Mouse (Mus musculus) liver, adult 2 months (tissue): ENCODE results near the gene Sfi1.
A peak's percentile ranks its signal among the peaks of the same experiment; 100 is the strongest.
"Not testable (repeated sequence)": the region's sequence is repeated elsewhere in the genome, so short reads cannot be mapped to it uniquely, and the experiment has no call there.

Experiments
- CTCF ChIP-seq: fragments of 200-500 bp; IDR thresholded peaks from 2 replicates; pipeline ENCODE4 v1.5.1; 2011; ENCODE audit warnings: low read depth, low read length, control low read depth
- POLR2A ChIP-seq: fragments of 200-500 bp; IDR thresholded peaks from 2 replicates; pipeline ENCODE4 v1.6.1; 2011; ENCODE audit warnings: low read length, control low read depth; ENCODE audit not compliant: insufficient read depth; ENCODE audit errors: extremely low read depth

- TF ChIP-seq POLR2A, result peak; percentile 48; the same call in 1 of the 2 replicates
- not testable (repeated sequence) for TF ChIP-seq CTCF
Observed at GRCm38 (mm10) chr11:3150003-3150676, 43.1 kb downstream of the Sfi1 start.
